8 mouse cellular contexts compared by ENCODE assay signal in genomic region chr15:103301046-103301445, GRCm38 (mm10). TPM values are rescaled to one million over a fixed set of nuclear protein-coding genes. Genes with fewer than 3 reads are reported as not detected.
DNase-seq lines count a peak whose midpoint lies in the region; ATAC-seq and TF ChIP-seq lines count a peak whose summit lies in the region.

No protein-coding gene starts in this region.

- H3K9ac ChIP-seq in kidney, embryonic 14.5 days (ENCODE audit: low read depth, low read length): peak overlapping the region; percentile 23; the same call in 1 of the 2 replicates
- no peak overlapping the region for H3K9ac ChIP-seq in embryonic facial prominence, embryonic 12.5 days
- peak overlapping the region; percentile 50 for H3K9ac ChIP-seq in hindbrain, postnatal 0 days (replicated peaks; ENCODE audit: low read length)
- H3K9ac ChIP-seq in neural tube, embryonic 12.5 days: peak overlapping the region; percentile 52

- TF ChIP-seq CTCF in hindbrain, postnatal 0 days (IDR thresholded peaks at IDR 0.05; ENCODE audit: low read depth): no peak

- 13% methylated on average over 2 of the region's 2 CpGs for WGBS in kidney, embryonic 14.5 days
- WGBS in embryonic facial prominence, embryonic 12.5 days: 5% methylated on average over 2 of the region's 2 CpGs
- WGBS in hindbrain, postnatal 0 days: 12% methylated on average over 2 of the region's 2 CpGs
- WGBS in neural tube, embryonic 12.5 days: 8% methylated on average over 2 of the region's 2 CpGs

- no peaks in the 10 kb centered on the region for H3K9me3 ChIP-seq in kidney, embryonic 14.5 days (ENCODE audit: control insufficient read depth, low read length)
- no peaks in the 10 kb centered on the region for H3K9me3 ChIP-seq in embryonic facial prominence, embryonic 12.5 days
- H3K9me3 ChIP-seq in hindbrain, postnatal 0 days (ENCODE audit: low read length): no peaks in the 10 kb centered on the region
- no peaks in the 10 kb centered on the region for H3K9me3 ChIP-seq in neural tube, embryonic 12.5 days

- no peak overlapping the region; the same call in 1 of the 2 replicates for H3K4me2 ChIP-seq in kidney, embryonic 14.5 days (replicated peaks; ENCODE audit: low read depth, low read length)
- H3K4me2 ChIP-seq in embryonic facial prominence, embryonic 12.5 days (replicated peaks): peak overlapping the region; percentile 43
- no peak overlapping the region for H3K4me2 ChIP-seq in hindbrain, postnatal 0 days (ENCODE audit: low read depth, low read length)
- peak overlapping the region; percentile 66 for H3K4me2 ChIP-seq in neural tube, embryonic 12.5 days (replicated peaks)

- H3K4me3 ChIP-seq in kidney, embryonic 14.5 days (ENCODE audit: low read length): no peak overlapping the region
- H3K4me3 ChIP-seq in embryonic facial prominence, embryonic 12.5 days: no peak overlapping the region
- H3K4me3 ChIP-seq in hindbrain, postnatal 0 days (ENCODE audit: low read length): no peak overlapping the region
- H3K4me3 ChIP-seq in neural tube, embryonic 12.5 days: 0 out of 2 replicates have a peak overlapping the region, but pooled peaks have one; percentile 3

- H3K27me3 ChIP-seq in kidney, embryonic 14.5 days (ENCODE audit: control insufficient read depth, insufficient read depth, low read length): no peaks in the 10 kb centered on the region
- no peaks in the 10 kb centered on the region for H3K27me3 ChIP-seq in embryonic facial prominence, embryonic 12.5 days
- no peaks in the 10 kb centered on the region for H3K27me3 ChIP-seq in hindbrain, postnatal 0 days (ENCODE audit: insufficient read depth, low read length)
- no peaks in the 10 kb centered on the region for H3K27me3 ChIP-seq in neural tube, embryonic 12.5 days (replicated peaks)

- no peak for ATAC-seq in kidney, embryonic 14.5 days (ENCODE audit: low FRiP score, low TSS enrichment)
- no peak for ATAC-seq in embryonic facial prominence, embryonic 12.5 days (ENCODE audit: insufficient number of reproducible peaks, insufficient read depth, low FRiP score, low TSS enrichment)
- no peak for ATAC-seq in hindbrain, postnatal 0 days
- 0 out of 2 replicates have a peak, but pooled peaks have one; percentile 7 for ATAC-seq in neural tube, embryonic 12.5 days (ENCODE audit: low FRiP score, low read depth)
- ATAC-seq in cerebellum, adult (ENCODE audit: insufficient number of reproducible peaks, low FRiP score, low TSS enrichment): no peak

- peaks cover 20% of the 10 kb centered on the region for H3K36me3 ChIP-seq in kidney, embryonic 14.5 days (ENCODE audit: control insufficient read depth, insufficient read depth, low read length)
- peaks cover 7% of the 10 kb centered on the region; the same call in 1 of the 2 replicates for H3K36me3 ChIP-seq in embryonic facial prominence, embryonic 12.5 days
- H3K36me3 ChIP-seq in hindbrain, postnatal 0 days (ENCODE audit: insufficient read depth, low read length): no peaks in the 10 kb centered on the region; the same call in 1 of the 2 replicates
- no peaks in the 10 kb centered on the region for H3K36me3 ChIP-seq in neural tube, embryonic 12.5 days

- peak overlapping the region; percentile 98 for H3K27ac ChIP-seq in kidney, embryonic 14.5 days (ENCODE audit: low read depth, low read length)
- H3K27ac ChIP-seq in embryonic facial prominence, embryonic 12.5 days: peak overlapping the region; percentile 96
- H3K27ac ChIP-seq in hindbrain, postnatal 0 days: peak overlapping the region; percentile 91
- peak overlapping the region; percentile 99 for H3K27ac ChIP-seq in neural tube, embryonic 12.5 days

- H3K4me1 ChIP-seq in kidney, embryonic 14.5 days (ENCODE audit: control insufficient read depth, insufficient read depth, low read length): peaks cover 82% of the 10 kb centered on the region
- H3K4me1 ChIP-seq in embryonic facial prominence, embryonic 12.5 days: peaks cover 87% of the 10 kb centered on the region
- peaks cover 42% of the 10 kb centered on the region for H3K4me1 ChIP-seq in hindbrain, postnatal 0 days (ENCODE audit: insufficient read depth, low read length)
- peaks cover 98% of the 10 kb centered on the region for H3K4me1 ChIP-seq in neural tube, embryonic 12.5 days

- DNase-seq in kidney, postnatal 10 days: no peak
- peak; percentile 25 for DNase-seq in hindbrain, postnatal 0 days (ENCODE audit: low spot score)
- no peak for DNase-seq in cerebellum, postnatal 14 days
- DNase-seq in left cerebral cortex, adult 18-20 months (ENCODE audit: low spot score in 2 of 2): no peak

RNA-seq across cellular contexts. Expression of gene Gpr84, which starts 9.4 kb away (rescaled TPM):
- 0.47 and 0.69 TPM in 2 replicates for polyA plus RNA-seq in kidney, embryonic 14.5 days (2014; fragmentation: Nextera tagmentation; extraction: Ambion mirVana)
- 0.47 and 0.67 TPM in 2 replicates for polyA plus RNA-seq in embryonic facial prominence, embryonic 12.5 days (2016; fragmentation: Nextera tagmentation; extraction: Ambion mirVana)
- total RNA-seq in hindbrain, postnatal 0 days (2014; rRNA removed): 0.58 and 0.86 TPM in 2 replicates
- 0.30 and 0.37 TPM in 2 replicates for polyA plus RNA-seq in hindbrain, postnatal 0 days (2015; fragmentation: Nextera tagmentation; extraction: Ambion mirVana)
- polyA plus RNA-seq in neural tube, embryonic 12.5 days (2016; fragmentation: Nextera tagmentation; extraction: Ambion mirVana): 0.25 and 0.29 TPM in 2 replicates
- 1 to 10 TPM in 1 of 2 experiments, under 1 TPM in 1; 0.42 to 1.0 TPM for total RNA-seq in left cerebral cortex, adult 18-20 months (2021)

RNA-seq across cellular contexts. Expression of gene Copz1, which starts 28.5 kb away (rescaled TPM):
- polyA plus RNA-seq in kidney, embryonic 14.5 days (2014; fragmentation: Nextera tagmentation; extraction: Ambion mirVana): 290 and 322 TPM in 2 replicates
- 257 and 268 TPM in 2 replicates for polyA plus RNA-seq in embryonic facial prominence, embryonic 12.5 days (2016; fragmentation: Nextera tagmentation; extraction: Ambion mirVana)
- 149 and 155 TPM in 2 replicates for total RNA-seq in hindbrain, postnatal 0 days (2014; rRNA removed)
- polyA plus RNA-seq in hindbrain, postnatal 0 days (2015; fragmentation: Nextera tagmentation; extraction: Ambion mirVana): 181 TPM in 2 replicates
- polyA plus RNA-seq in neural tube, embryonic 12.5 days (2016; fragmentation: Nextera tagmentation; extraction: Ambion mirVana): 231 and 243 TPM in 2 replicates
- 10 to 100 TPM; 93.5 to 97.5 TPM for total RNA-seq in left cerebral cortex, adult 18-20 months (2021)

RNA-seq across cellular contexts. Expression of gene Zfp385a, which starts 38.8 kb away (rescaled TPM):
- polyA plus RNA-seq in kidney, embryonic 14.5 days (2014; fragmentation: Nextera tagmentation; extraction: Ambion mirVana): 12.3 and 18.2 TPM in 2 replicates
- polyA plus RNA-seq in embryonic facial prominence, embryonic 12.5 days (2016; fragmentation: Nextera tagmentation; extraction: Ambion mirVana): 12.6 and 14.5 TPM in 2 replicates
- total RNA-seq in hindbrain, postnatal 0 days (2014; rRNA removed): 20.6 and 25.8 TPM in 2 replicates
- 19.8 and 23.1 TPM in 2 replicates for polyA plus RNA-seq in hindbrain, postnatal 0 days (2015; fragmentation: Nextera tagmentation; extraction: Ambion mirVana)
- 20.2 and 20.9 TPM in 2 replicates for polyA plus RNA-seq in neural tube, embryonic 12.5 days (2016; fragmentation: Nextera tagmentation; extraction: Ambion mirVana)
- total RNA-seq in left cerebral cortex, adult 18-20 months (2021): 10 to 100 TPM; 72.0 to 79.3 TPM

RNA-seq across cellular contexts. Expression of gene Nfe2, which starts 42.8 kb away (rescaled TPM):
- polyA plus RNA-seq in kidney, embryonic 14.5 days (2014; fragmentation: Nextera tagmentation; extraction: Ambion mirVana): 3.1 and 3.9 TPM in 2 replicates
- polyA plus RNA-seq in embryonic facial prominence, embryonic 12.5 days (2016; fragmentation: Nextera tagmentation; extraction: Ambion mirVana): 4.9 and 5.2 TPM in 2 replicates
- total RNA-seq in hindbrain, postnatal 0 days (2014; rRNA removed): 0.63 TPM in 1 of 2 replicates, not detected in the other
- polyA plus RNA-seq in hindbrain, postnatal 0 days (2015; fragmentation: Nextera tagmentation; extraction: Ambion mirVana): 0.20 and 0.33 TPM in 2 replicates
- 3.2 and 4.3 TPM in 2 replicates for polyA plus RNA-seq in neural tube, embryonic 12.5 days (2016; fragmentation: Nextera tagmentation; extraction: Ambion mirVana)
- under 1 TPM in 1 of 2 experiments, not detected in 1; 0.40 TPM for total RNA-seq in left cerebral cortex, adult 18-20 months (2021)

Comparison
In these comparisons a context has a peak if more than half of its experiments do, and no peak if none do; other contexts are left out.
1. H3K4me2 ChIP-seq: peak in embryonic facial prominence, embryonic 12.5 days (single experiment) and neural tube, embryonic 12.5 days (single experiment); none in kidney, embryonic 14.5 days (single experiment) and hindbrain, postnatal 0 days (single experiment).
2. Peak in every context shown above with its lines, with median percentiles within 50 percentile points of each other: H3K27ac ChIP-seq.